Mouse (Mus musculus) ES-E14 (cell line): ENCODE data around the gene Pgls. TPM values are rescaled to one million over a fixed set of nuclear protein-coding genes. Genes with fewer than 3 reads are reported as not detected.

ENCODE experiments used
- DNase-seq: peaks from one replicate; pipeline ENCODE4 v3.0.0-alpha.2; 2013; ENCODE audit warnings: low read depth, low spot score
- H3K27ac ChIP-seq: 2 replicates; pipeline ENCODE4 v1.5.1; 2012; ENCODE audit warnings: low read depth, mild to moderate bottlenecking, low read length, moderate library complexity, mixed read lengths; ENCODE audit not compliant: poor library complexity, insufficient read depth, severe bottlenecking
- H3K36me3 ChIP-seq: 2 replicates; pipeline ENCODE4 v1.6.1; 2012; ENCODE audit warnings: mild to moderate bottlenecking, low read length, moderate library complexity, mixed read lengths; ENCODE audit not compliant: control insufficient read depth, poor library complexity, insufficient read depth, severe bottlenecking
- H3K4me1 ChIP-seq, 2 experiments: fragments of 150-350 bp in 1 of 2; sonication (generic) in 1 of 2; 2 replicates each; pipeline ENCODE4 v1.6.1; 2012; ENCODE audit warnings: low read length in 2 of 2, mild to moderate bottlenecking in 1 of 2, mixed read lengths in 1 of 2; ENCODE audit not compliant: control insufficient read depth in 2 of 2, insufficient read depth in 2 of 2, poor library complexity in 1 of 2
- H3K4me3 ChIP-seq, 2 experiments: fragments of 150-350 bp in 1 of 2; sonication (generic) in 1 of 2; 2 replicates each; pipeline ENCODE4 v1.5.1; 2012; ENCODE audit warnings: low read length in 2 of 2, low read depth in 1 of 2, mild to moderate bottlenecking in 1 of 2, mixed read lengths in 1 of 2; ENCODE audit not compliant: insufficient read depth in 1 of 2, poor library complexity in 1 of 2, severe bottlenecking in 1 of 2
- H3K9ac ChIP-seq: 2 replicates; pipeline ENCODE4 v1.6.1; 2012; ENCODE audit warnings: low read depth, mild to moderate bottlenecking, low read length, mixed read lengths; ENCODE audit not compliant: poor library complexity, insufficient read depth, severe bottlenecking
- H3K9me3 ChIP-seq: fragments of 150-350 bp; sonication (generic); 2 replicates; pipeline ENCODE4 v1.6.1; 2012; ENCODE audit warnings: low read depth, mild to moderate bottlenecking, low read length; ENCODE audit not compliant: control insufficient read depth, insufficient read depth
- CHD2 ChIP-seq: IDR thresholded peaks from 2 replicates; pipeline ENCODE4 v1.6.1; 2014; ENCODE audit warnings: mild to moderate bottlenecking, low read depth, low read length, inconsistent platforms
- HCFC1 ChIP-seq: IDR thresholded peaks from 2 replicates; pipeline ENCODE4 v1.6.1; 2012; ENCODE audit warnings: low read length, inconsistent platforms, borderline replicate concordance; ENCODE audit not compliant: insufficient read depth
- MAFK ChIP-seq: IDR thresholded peaks from 2 replicates; pipeline ENCODE4 v1.6.1; 2014; ENCODE audit warnings: mild to moderate bottlenecking, low read depth, low read length, inconsistent platforms; ENCODE audit not compliant: insufficient read depth
- ZC3H11A ChIP-seq: IDR thresholded peaks from 2 replicates; pipeline ENCODE4 v1.6.1; 2012; ENCODE audit warnings: low read depth, mild to moderate bottlenecking, inconsistent platforms, low read length, borderline replicate concordance
- ZNF384 ChIP-seq: IDR thresholded peaks from 2 replicates; pipeline ENCODE4 v1.6.1; 2012; ENCODE audit warnings: low read depth, low read length, inconsistent platforms
- in situ Hi-C, 2 experiments: fragments of 600-800 bp; cut with MboI; formaldehyde crosslinking; loops; one replicate each; pipeline ENCODE4 v1.15.1; 2025; ENCODE audit warnings: low sequenced_read_pairs in 2 of 2, inconsistent platforms in 1 of 2; ENCODE audit not compliant: unreplicated experiment in 2 of 2
- total RNA-seq: library from RNA; depleted of rRNA; stranded (reverse); fragments of 300-350 nt; gene quantifications from 2 replicates; pipeline ENCODE4 v1.2.3, GENCODE M21; 2012

Gene Pgls
- total RNA-seq, 1 experiment, result 95.6 TPM

DNA sequence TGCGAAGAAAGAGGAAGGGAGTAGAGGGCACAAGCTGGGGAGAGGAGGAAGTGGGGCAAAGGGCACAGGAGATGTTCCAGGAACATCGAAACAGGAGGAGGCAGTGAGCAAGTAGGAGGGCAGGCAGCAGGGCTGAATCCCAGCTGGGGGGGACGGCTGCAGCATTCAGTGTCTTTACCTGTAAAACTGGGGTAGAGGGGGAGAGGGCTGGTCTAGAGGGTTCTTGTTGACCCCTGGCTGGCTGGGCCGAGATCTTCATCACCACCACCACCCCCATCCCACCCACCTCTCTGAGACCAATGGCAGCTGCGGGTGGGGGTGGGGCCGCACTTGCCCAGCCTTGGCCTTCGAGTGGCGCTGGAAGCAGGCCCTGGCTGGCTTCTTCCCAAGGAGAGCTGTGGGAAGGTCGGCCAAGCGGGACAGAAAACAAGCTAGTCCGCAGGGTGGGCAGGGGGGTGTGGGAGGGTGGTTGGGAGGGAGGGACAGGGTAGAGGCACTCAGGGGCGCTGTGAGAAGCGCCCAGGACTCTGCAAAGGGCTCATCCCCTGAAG is 23.5 kb upstream of the Pgls start, which contains the start of gene Slc27a1:
Gene Slc27a1, plus strand, starts transcription at position 496 of the 551 bp plus-strand sequence.
- Histone ChIP-seq H3K36me3 (no peaks in the 10 kb centered on the region), H3K9me3 (no peaks in the 10 kb centered on the region), H3K4me3 (peak within 1 kb of the TSS; percentile 76 to 98), H3K4me1 (peaks cover 0 to 19% of the 10 kb centered on the region in 2 experiments; a peak in 2 of 4 replicates), H3K9ac (peak within 1 kb of the TSS; percentile 89), H3K27ac (peak within 1 kb of the TSS; percentile 92)
- no peak for TF ChIP-seq CHD2
- no peak for TF ChIP-seq ZC3H11A
- no peak for TF ChIP-seq ZNF384
- TF ChIP-seq MAFK, result no peak
- TF ChIP-seq HCFC1, result no peak
- in situ Hi-C loops, result no loop called here
- no peak for DNase-seq

- TF ChIP-seq CHD2 (no peak), ZC3H11A (no peak), MAFK (no peak), ZNF384 (no peak), HCFC1 (no peak)
- peak overlapping the region; percentile 76 to 98 for H3K4me3 ChIP-seq
- no peaks in the 10 kb centered on the region for H3K36me3 ChIP-seq
- 0 out of 2 replicates have a peak overlapping the region, but pooled peaks have one; percentile 29 for H3K27ac ChIP-seq
- no peak for DNase-seq
- in situ Hi-C loops, result no loop called here
- no peak overlapping the region for H3K9ac ChIP-seq
- H3K9me3 ChIP-seq, result no peaks in the 10 kb centered on the region
- peaks cover 0 to 19% of the 10 kb centered on the region in 2 experiments; a peak in 2 of 4 replicates for H3K4me1 ChIP-seq
These were observed 23.0 kb upstream of the Pgls start for GRCm38 (mm10) chr8:71568941-71569340.

DNA sequence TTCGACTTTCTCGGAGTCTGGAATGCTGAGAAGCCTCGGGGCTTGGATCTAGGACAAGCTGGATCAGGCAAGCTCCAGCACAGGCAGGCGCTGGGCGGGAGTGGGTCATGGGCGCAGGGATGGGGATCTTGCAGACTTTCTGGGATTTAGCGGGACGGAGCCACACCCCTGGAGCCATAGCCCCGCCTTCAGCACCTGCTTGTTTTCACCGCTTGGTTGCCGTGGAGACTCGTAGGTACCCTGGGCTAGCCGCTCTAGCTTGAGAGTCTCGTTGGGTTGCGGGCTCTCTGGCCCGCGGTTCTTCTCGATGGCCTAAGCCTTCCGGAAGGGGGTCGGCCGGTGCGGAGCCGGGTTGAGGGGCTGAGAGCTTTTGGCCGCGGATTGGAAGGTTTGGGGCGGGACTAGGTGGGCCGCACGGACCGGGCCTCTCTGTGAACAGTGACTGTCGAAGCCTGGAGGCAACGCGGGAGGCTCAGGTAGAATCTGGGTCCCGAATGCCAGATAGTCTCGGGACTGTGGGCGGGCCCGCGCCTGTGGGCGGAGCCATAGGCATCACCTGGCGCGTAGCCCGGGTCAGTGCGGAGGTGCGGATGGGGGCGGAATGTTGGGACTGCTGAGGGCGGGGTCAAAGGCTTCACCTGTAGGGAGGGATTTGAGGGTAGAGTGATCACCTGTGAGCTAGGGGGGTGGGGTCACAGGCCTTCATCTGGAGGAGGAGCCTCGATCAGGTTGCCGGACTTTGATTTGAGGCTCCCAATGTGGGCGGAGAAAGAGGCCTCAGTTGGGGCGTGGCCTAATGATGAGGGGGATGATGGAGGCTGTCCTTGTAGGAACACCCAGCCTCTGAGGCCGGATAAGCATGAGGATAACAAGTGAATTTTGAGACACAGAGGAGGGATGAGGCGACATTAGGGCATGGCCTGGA is 22.3 kb upstream of the Pgls start:
- Histone ChIP-seq H3K4me1 (peaks cover 0 to 19% of the 10 kb centered on the region in 2 experiments; a peak in 2 of 4 replicates), H3K9ac (peak overlapping the region; percentile 89), H3K36me3 (no peaks in the 10 kb centered on the region), H3K4me3 (peak overlapping the region; percentile 76 to 98), H3K27ac (peak overlapping the region; percentile 92), H3K9me3 (no peaks in the 10 kb centered on the region)
- in situ Hi-C loops, result no loop called here
- peak; percentile 99 for DNase-seq
- TF ChIP-seq CHD2, result no peak
- TF ChIP-seq HCFC1, result 0 out of 2 replicates have a peak, but pooled peaks have one; percentile 10

GRCm38 (mm10) chr8:71570291-71570954 is 21.6 kb upstream of the Pgls start:
- H3K9ac ChIP-seq, result peak overlapping the region; percentile 77
- H3K4me1 ChIP-seq, result peaks cover 0 to 19% of the 10 kb centered on the region in 2 experiments; a peak in 2 of 4 replicates
- no peaks in the 10 kb centered on the region for H3K9me3 ChIP-seq
- DNase-seq, result peak; percentile 100
- H3K4me3 ChIP-seq, result peak overlapping the region; percentile 76 to 98
- TF ChIP-seq MAFK, result 0 out of 2 replicates have a peak, but pooled peaks have one; percentile 6
- TF ChIP-seq ZC3H11A, result no peak
- no peak for TF ChIP-seq CHD2
- no peak for TF ChIP-seq ZNF384
- in situ Hi-C loops, result no loop called here
- H3K27ac ChIP-seq, result peak overlapping the region; percentile 76; the same call in 1 of the 2 replicates
- H3K36me3 ChIP-seq, result no peaks in the 10 kb centered on the region
